Mouse (Mus musculus): ENCODE data around the gene Pdcd6. TPM values are rescaled to one million over a fixed set of nuclear protein-coding genes. Genes with fewer than 3 reads are reported as not detected.

Pdcd6 gene
- polyA plus RNA-seq (2017; shearing (Covaris generic)): 157 TPM

GRCm38 (mm10) chr13:74317170-74317849, at the start of gene Pdcd6:
Pdcd6 (minus strand) TSS chr13:74317580.

DNA sequence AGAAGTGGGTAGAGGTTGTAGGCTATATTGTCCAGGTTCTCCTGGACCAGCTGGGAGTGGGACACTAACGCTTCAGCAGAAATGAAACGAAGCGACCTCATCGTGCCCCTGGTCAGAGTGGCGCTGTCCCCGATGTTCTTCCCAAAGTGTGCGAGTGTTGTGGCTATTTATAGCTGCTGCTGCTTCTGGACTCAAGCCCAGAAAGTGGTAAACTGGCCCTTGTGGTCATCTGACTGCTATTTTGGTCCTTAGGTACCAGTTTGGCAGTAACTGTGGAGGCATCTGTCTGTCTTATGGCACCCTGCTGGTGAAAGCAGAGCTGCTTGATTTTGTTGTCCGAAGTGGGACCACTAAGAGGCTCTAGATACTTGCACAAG, 46.5 kb upstream of the Pdcd6 start, which contains the start of gene Lrrc14b:
Lrrc14b (minus strand) TSS at position 147 of the 377 bp plus-strand sequence.

DNA sequence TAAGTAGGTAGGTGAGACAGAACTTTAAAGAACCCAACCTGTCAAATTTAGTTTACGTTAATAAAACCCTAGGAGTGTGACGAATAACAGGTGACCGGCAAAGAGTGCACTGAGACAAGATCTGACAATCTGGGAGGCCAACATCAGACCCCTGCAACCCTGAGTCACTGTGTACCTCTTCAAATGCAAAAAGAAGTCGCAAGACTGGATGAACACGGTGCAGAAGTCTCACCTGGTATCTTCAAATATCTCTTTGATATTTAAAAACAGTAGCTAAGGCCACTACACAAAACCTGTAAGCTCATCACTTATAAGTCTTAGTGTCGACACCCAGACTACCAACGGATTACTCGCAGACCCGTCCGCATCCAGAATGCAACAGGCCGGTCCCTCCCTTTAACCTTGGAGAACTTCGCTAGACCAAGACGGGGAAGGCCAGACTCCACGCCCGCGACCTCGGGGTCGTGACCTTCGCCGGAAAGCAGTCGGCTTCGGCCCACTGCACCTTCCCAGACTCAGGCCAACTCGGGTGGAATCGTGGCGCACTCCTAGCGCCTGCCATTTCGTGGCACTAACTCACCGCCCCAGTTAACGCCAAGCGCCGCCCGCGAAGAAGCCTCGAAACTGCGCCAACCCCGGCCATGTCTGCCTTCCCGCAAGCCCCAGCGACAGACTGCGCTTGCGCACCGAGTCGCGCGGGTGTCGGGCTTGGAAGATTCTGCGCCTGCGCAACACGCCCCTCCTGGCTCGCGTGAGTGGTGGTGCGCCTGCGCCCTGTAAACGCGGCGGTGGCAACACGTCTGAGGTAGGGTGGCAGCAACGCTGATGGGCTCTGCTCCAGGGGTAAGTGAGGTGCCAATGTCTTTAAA, 32.4 kb upstream of the Pdcd6 start, which contains the start of the genes Sdha and Ccdc127:
Sdha (minus strand) TSS at position 715 of the 869 bp plus-strand sequence.
Ccdc127 (plus strand) TSS at position 744 of the 869 bp plus-strand sequence.

GRCm38 (mm10) chr13:74292167-74292566, 25.2 kb downstream of the Pdcd6 start, which contains the start of gene Ahrr:
Ahrr (minus strand) TSS chr13:74292331.

Other genes with a start within 250 kb of the Pdcd6 start
- not detected for gene Slc9a3, start 196.1 kb downstream of the Pdcd6 start, polyA plus RNA-seq (2017; shearing (Covaris generic))
- 63.0 TPM for gene Exoc3, start 108.8 kb downstream of the Pdcd6 start, polyA plus RNA-seq (2017; shearing (Covaris generic))
- 0.49 TPM for gene Ahrr, start 25.2 kb downstream of the Pdcd6 start, polyA plus RNA-seq (2017; shearing (Covaris generic))
- gene Sdha, start 32.7 kb upstream of the Pdcd6 start, polyA plus RNA-seq (2017; shearing (Covaris generic)): 248 TPM
- gene Ccdc127, start 32.7 kb upstream of the Pdcd6 start, polyA plus RNA-seq (2017; shearing (Covaris generic)): 28.7 TPM
- gene Lrrc14b, start 46.4 kb upstream of the Pdcd6 start, polyA plus RNA-seq (2017; shearing (Covaris generic)): not detected
- gene Zfp72, start 73.3 kb upstream of the Pdcd6 start, polyA plus RNA-seq (2017; shearing (Covaris generic)): 0.41 TPM
- gene Ftl1-ps1, start 82.1 kb upstream of the Pdcd6 start, polyA plus RNA-seq (2017; shearing (Covaris generic)): 53.4 TPM
- 5.0 TPM for gene Zfp825, start 176.4 kb upstream of the Pdcd6 start, polyA plus RNA-seq (2017; shearing (Covaris generic))